Mouse (Mus musculus): Measurements from ENCODE around the gene Cdk12. TPM values are rescaled to one million over a fixed set of nuclear protein-coding genes. Genes with fewer than 3 reads are reported as not detected.
"Not testable (repeated sequence)": the region's sequence is repeated elsewhere in the genome, so short reads cannot be mapped to it uniquely, and the experiment has no call there.

Gene Cdk12
- polyA plus RNA-seq, 1 experiment from 2014 or later, result 10.2 TPM

GRCm38 (mm10) chr11:98203351-98203911 lies 572 bp downstream of the Cdk12 start:
- no peaks in the 10 kb centered on the region for H3K27me3 ChIP-seq (replicated peaks; ENCODE audit: control insufficient read depth, insufficient read depth, low read length)
- H3K36me3 ChIP-seq (ENCODE audit: control insufficient read depth, insufficient read depth, low read length), result peaks cover 12% of the 10 kb centered on the region; the same call in 1 of the 2 replicates
- peak overlapping the region; percentile 72 for H3K4me3 ChIP-seq (ENCODE audit: low read depth, low read length)
- DNase-seq (ENCODE audit: low spot score), result peak; percentile 1
- H3K4me1 ChIP-seq (ENCODE audit: control insufficient read depth, insufficient read depth, low read length), result peaks cover 10% of the 10 kb centered on the region
- H3K9ac ChIP-seq (ENCODE audit: low read length), result peak overlapping the region; percentile 93
- under 1% methylated on average over 37 of the region's 37 CpGs for WGBS
- H3K4me2 ChIP-seq (ENCODE audit: low read length), result peak overlapping the region; percentile 61
- no peaks in the 10 kb centered on the region for H3K9me3 ChIP-seq (replicated peaks; ENCODE audit: control insufficient read depth, low read length)
- peak; percentile 47 for ATAC-seq
- H3K27ac ChIP-seq (ENCODE audit: low read depth, low read length), result peak overlapping the region; percentile 99

- WGBS, result 0% methylated on average over 16 of the region's 16 CpGs
- DNase-seq (ENCODE audit: low spot score), result peak; percentile 4
These were observed 1.1 kb downstream of the Cdk12 start for GRCm38 (mm10) chr11:98203931-98204421.

GRCm38 (mm10) chr11:98205463-98205862 lies 2.6 kb downstream of the Cdk12 start:
- H3K4me1 ChIP-seq (ENCODE audit: control insufficient read depth, insufficient read depth, low read length), result peaks cover 10% of the 10 kb centered on the region
- H3K4me2 ChIP-seq (ENCODE audit: low read length), result peak overlapping the region; percentile 47
- H3K9ac ChIP-seq (ENCODE audit: low read length), result no peak overlapping the region
- no peak overlapping the region for H3K27ac ChIP-seq (ENCODE audit: low read depth, low read length)
- H3K36me3 ChIP-seq (ENCODE audit: control insufficient read depth, insufficient read depth, low read length), result peaks cover 30% of the 10 kb centered on the region
- no peaks in the 10 kb centered on the region for H3K9me3 ChIP-seq (replicated peaks; ENCODE audit: control insufficient read depth, low read length)
- no peaks in the 10 kb centered on the region for H3K27me3 ChIP-seq (replicated peaks; ENCODE audit: control insufficient read depth, insufficient read depth, low read length)
- ATAC-seq, result no peak
- H3K4me3 ChIP-seq (ENCODE audit: low read depth, low read length), result peak overlapping the region; percentile 8; the same call in 1 of the 2 replicates
- DNase-seq (ENCODE audit: low spot score), result no peak

More at GRCm38 (mm10) chr11:98203931-98204421, 1.1 kb downstream of the Cdk12 start:
- Histone ChIP-seq H3K36me3 (ENCODE audit: control insufficient read depth, insufficient read depth, low read length) (peaks cover 17% of the 10 kb centered on the region; the same call in 1 of the 2 replicates), H3K9me3 (replicated peaks; ENCODE audit: control insufficient read depth, low read length) (no peaks in the 10 kb centered on the region), H3K4me2 (ENCODE audit: low read length) (peak overlapping the region; percentile 61), H3K27ac (ENCODE audit: low read depth, low read length) (no peak overlapping the region), H3K27me3 (replicated peaks; ENCODE audit: control insufficient read depth, insufficient read depth, low read length) (no peaks in the 10 kb centered on the region), H3K9ac (ENCODE audit: low read length) (peak overlapping the region; percentile 93), H3K4me1 (ENCODE audit: control insufficient read depth, insufficient read depth, low read length) (peaks cover 10% of the 10 kb centered on the region), H3K4me3 (ENCODE audit: low read depth, low read length) (peak overlapping the region; percentile 72)
- ATAC-seq, result no peak

- H3K27ac ChIP-seq (ENCODE audit: low read depth, low read length); DNase-seq (ENCODE audit: low spot score); H3K4me3 ChIP-seq (ENCODE audit: low read depth, low read length); H3K9me3 ChIP-seq (replicated peaks; ENCODE audit: control insufficient read depth, low read length); H3K9ac ChIP-seq (ENCODE audit: low read length); H3K27me3 ChIP-seq (replicated peaks; ENCODE audit: control insufficient read depth, insufficient read depth, low read length); ATAC-seq: not testable (repeated sequence)
- 80% methylated on average over 3 of the region's 3 CpGs for WGBS
- Histone ChIP-seq H3K4me1 (ENCODE audit: control insufficient read depth, insufficient read depth, low read length) (peaks cover 10% of the 10 kb centered on the region), H3K36me3 (ENCODE audit: control insufficient read depth, insufficient read depth, low read length) (peaks cover 36% of the 10 kb centered on the region), H3K4me2 (ENCODE audit: low read length) (peak overlapping the region; percentile 47)
These were observed 3.4 kb downstream of the Cdk12 start for GRCm38 (mm10) chr11:98206281-98206680.

- WGBS, result 92% methylated on average over 5 of the region's 5 CpGs
These were observed 6.8 kb downstream of the Cdk12 start for GRCm38 (mm10) chr11:98209661-98210060.

GRCm38 (mm10) chr11:98213311-98213710 lies 10.5 kb downstream of the Cdk12 start:
- H3K4me1 ChIP-seq (ENCODE audit: control insufficient read depth, insufficient read depth, low read length), result no peaks in the 10 kb centered on the region
- no peak overlapping the region for H3K4me2 ChIP-seq (ENCODE audit: low read length)
- H3K4me3 ChIP-seq (ENCODE audit: low read depth, low read length), result no peak overlapping the region
- peaks cover 70% of the 10 kb centered on the region for H3K36me3 ChIP-seq (ENCODE audit: control insufficient read depth, insufficient read depth, low read length)
- no peak overlapping the region for H3K27ac ChIP-seq (ENCODE audit: low read depth, low read length)
- 98% methylated on average over 1 of the region's 1 CpGs for WGBS
- no peak for DNase-seq (ENCODE audit: low spot score)
- H3K27me3 ChIP-seq (replicated peaks; ENCODE audit: control insufficient read depth, insufficient read depth, low read length), result no peaks in the 10 kb centered on the region
- H3K9me3 ChIP-seq (replicated peaks; ENCODE audit: control insufficient read depth, low read length), result no peaks in the 10 kb centered on the region
- no peak overlapping the region for H3K9ac ChIP-seq (ENCODE audit: low read length)
- ATAC-seq, result no peak

More at GRCm38 (mm10) chr11:98209661-98210060, 6.8 kb downstream of the Cdk12 start:
- peaks cover 62% of the 10 kb centered on the region for H3K36me3 ChIP-seq (ENCODE audit: control insufficient read depth, insufficient read depth, low read length)
- ATAC-seq; H3K27ac ChIP-seq (ENCODE audit: low read depth, low read length); H3K27me3 ChIP-seq (replicated peaks; ENCODE audit: control insufficient read depth, insufficient read depth, low read length); H3K4me1 ChIP-seq (ENCODE audit: control insufficient read depth, insufficient read depth, low read length); H3K4me2 ChIP-seq (ENCODE audit: low read length); DNase-seq (ENCODE audit: low spot score); H3K9me3 ChIP-seq (replicated peaks; ENCODE audit: control insufficient read depth, low read length); H3K9ac ChIP-seq (ENCODE audit: low read length); H3K4me3 ChIP-seq (ENCODE audit: low read depth, low read length): not testable (repeated sequence)

- H3K4me3 ChIP-seq (ENCODE audit: low read depth, low read length), result no peak overlapping the region
- H3K9me3 ChIP-seq (replicated peaks; ENCODE audit: control insufficient read depth, low read length), result no peaks in the 10 kb centered on the region
- H3K4me2 ChIP-seq (ENCODE audit: low read length), result no peak overlapping the region
- H3K9ac ChIP-seq (ENCODE audit: low read length), result no peak overlapping the region
- WGBS, result 92% methylated on average over 1 of the region's 1 CpGs
- no peaks in the 10 kb centered on the region for H3K4me1 ChIP-seq (ENCODE audit: control insufficient read depth, insufficient read depth, low read length)
- H3K27ac ChIP-seq (ENCODE audit: low read depth, low read length), result no peak overlapping the region
- peaks cover 76% of the 10 kb centered on the region for H3K36me3 ChIP-seq (ENCODE audit: control insufficient read depth, insufficient read depth, low read length)
- DNase-seq (ENCODE audit: low spot score) (no peak), ATAC-seq (no peak)
- no peaks in the 10 kb centered on the region for H3K27me3 ChIP-seq (replicated peaks; ENCODE audit: control insufficient read depth, insufficient read depth, low read length)
These were observed 23.5 kb downstream of the Cdk12 start for GRCm38 (mm10) chr11:98226349-98226748.

- H3K4me1 ChIP-seq (ENCODE audit: control insufficient read depth, insufficient read depth, low read length), result no peaks in the 10 kb centered on the region
- H3K36me3 ChIP-seq (ENCODE audit: control insufficient read depth, insufficient read depth, low read length), result peaks cover 68% of the 10 kb centered on the region
- ATAC-seq (no peak), DNase-seq (ENCODE audit: low spot score) (no peak)
- no peaks in the 10 kb centered on the region for H3K9me3 ChIP-seq (replicated peaks; ENCODE audit: control insufficient read depth, low read length)
- WGBS, result 83% methylated on average over 3 of the region's 3 CpGs
- H3K27me3 ChIP-seq (replicated peaks; ENCODE audit: control insufficient read depth, insufficient read depth, low read length), result no peaks in the 10 kb centered on the region
- H3K9ac ChIP-seq (ENCODE audit: low read length), result no peak overlapping the region
- H3K27ac ChIP-seq (ENCODE audit: low read depth, low read length), result no peak overlapping the region
- H3K4me3 ChIP-seq (ENCODE audit: low read depth, low read length), result no peak overlapping the region
- H3K4me2 ChIP-seq (ENCODE audit: low read length), result no peak overlapping the region
These were observed 35.6 kb downstream of the Cdk12 start for GRCm38 (mm10) chr11:98238416-98238815.

GRCm38 (mm10) chr11:98238995-98239394 lies 36.1 kb downstream of the Cdk12 start:
- DNase-seq (ENCODE audit: low spot score) (no peak), ATAC-seq (no peak)
- no peak overlapping the region for H3K27ac ChIP-seq (ENCODE audit: low read depth, low read length)
- peaks cover 73% of the 10 kb centered on the region for H3K36me3 ChIP-seq (ENCODE audit: control insufficient read depth, insufficient read depth, low read length)
- no peaks in the 10 kb centered on the region for H3K4me1 ChIP-seq (ENCODE audit: control insufficient read depth, insufficient read depth, low read length)
- 96% methylated on average over 3 of the region's 3 CpGs for WGBS
- H3K4me3 ChIP-seq (ENCODE audit: low read depth, low read length), result no peak overlapping the region
- H3K9ac ChIP-seq (ENCODE audit: low read length), result no peak overlapping the region
- H3K4me2 ChIP-seq (ENCODE audit: low read length), result no peak overlapping the region
- no peaks in the 10 kb centered on the region for H3K27me3 ChIP-seq (replicated peaks; ENCODE audit: control insufficient read depth, insufficient read depth, low read length)
- H3K9me3 ChIP-seq (replicated peaks; ENCODE audit: control insufficient read depth, low read length), result no peaks in the 10 kb centered on the region
